Mouse (Mus musculus): ENCODE measurements around the gene Ecm1. TPM values are rescaled to one million over a fixed set of nuclear protein-coding genes. Genes with fewer than 3 reads are reported as not detected.

Ecm1 gene
- polyA plus RNA-seq, 1 experiment: 807 TPM

GRCm38 (mm10) chr3:95732297-95732696 is 7.1 kb downstream of the Ecm1 start:
- no peak for DNase-seq
- WGBS: 61% methylated on average over 9 of the region's 9 CpGs
- TF ChIP-seq CTCF (IDR thresholded peaks at IDR 0.05; ENCODE audit: insufficient read depth, low read length) (no peak), POLR2A (IDR thresholded peaks at IDR 0.05; ENCODE audit: borderline replicate concordance, extremely low read depth, low read depth, low read length) (no peak)

GRCm38 (mm10) chr3:95731802-95732201 is 7.6 kb downstream of the Ecm1 start:
- TF ChIP-seq POLR2A (IDR thresholded peaks at IDR 0.05; ENCODE audit: borderline replicate concordance, extremely low read depth, low read depth, low read length) (no peak), CTCF (IDR thresholded peaks at IDR 0.05; ENCODE audit: insufficient read depth, low read length) (0 out of 2 replicates have a peak, but pooled peaks have one; percentile 6)
- H3K4me3 ChIP-seq (replicated peaks; ENCODE audit: extremely low read depth, low read depth, low read length): no peak overlapping the region
- no peak for DNase-seq
- WGBS: 83% methylated on average over 4 of the region's 4 CpGs
- peaks cover 10% of the 10 kb centered on the region for H3K4me1 ChIP-seq (ENCODE audit: control insufficient read depth, insufficient read depth, low read length)

More at GRCm38 (mm10) chr3:95732297-95732696, 7.1 kb downstream of the Ecm1 start:
- Histone ChIP-seq H3K4me1 (ENCODE audit: control insufficient read depth, insufficient read depth, low read length) (peaks cover 10% of the 10 kb centered on the region), H3K4me3 (replicated peaks; ENCODE audit: extremely low read depth, low read depth, low read length) (peak overlapping the region; percentile 7)

GRCm38 (mm10) chr3:95730431-95730830 is 8.9 kb downstream of the Ecm1 start:
- Histone ChIP-seq H3K4me1 (ENCODE audit: control insufficient read depth, insufficient read depth, low read length) (peaks cover 10% of the 10 kb centered on the region), H3K4me3 (replicated peaks; ENCODE audit: extremely low read depth, low read depth, low read length) (no peak overlapping the region)
- 91% methylated on average over 7 of the region's 7 CpGs for WGBS
- TF ChIP-seq CTCF (IDR thresholded peaks at IDR 0.05; ENCODE audit: insufficient read depth, low read length) (no peak), POLR2A (IDR thresholded peaks at IDR 0.05; ENCODE audit: borderline replicate concordance, extremely low read depth, low read depth, low read length) (no peak)
- DNase-seq: no peak

- no peak for DNase-seq
- H3K4me3 ChIP-seq (replicated peaks; ENCODE audit: extremely low read depth, low read depth, low read length): no peak overlapping the region
- H3K4me1 ChIP-seq (ENCODE audit: control insufficient read depth, insufficient read depth, low read length): peaks cover 9% of the 10 kb centered on the region
- TF ChIP-seq CTCF (IDR thresholded peaks at IDR 0.05; ENCODE audit: insufficient read depth, low read length): no peak
- no peak for TF ChIP-seq POLR2A (IDR thresholded peaks at IDR 0.05; ENCODE audit: borderline replicate concordance, extremely low read depth, low read depth, low read length)
- 77% methylated on average over 2 of the region's 2 CpGs for WGBS
These were observed 10.5 kb downstream of the Ecm1 start for GRCm38 (mm10) chr3:95728906-95729305.

GRCm38 (mm10) chr3:95726696-95727358 is 12.5 kb downstream of the Ecm1 start:
- TF ChIP-seq POLR2A (IDR thresholded peaks at IDR 0.05; ENCODE audit: borderline replicate concordance, extremely low read depth, low read depth, low read length): no peak
- TF ChIP-seq CTCF (IDR thresholded peaks at IDR 0.05; ENCODE audit: insufficient read depth, low read length): no peak
- 46% methylated on average over 7 of the region's 7 CpGs for WGBS
- Histone ChIP-seq H3K4me1 (ENCODE audit: control insufficient read depth, insufficient read depth, low read length) (no peaks in the 10 kb centered on the region), H3K4me3 (replicated peaks; ENCODE audit: extremely low read depth, low read depth, low read length) (no peak overlapping the region)
- DNase-seq: no peak

GRCm38 (mm10) chr3:95725863-95726262 is 13.5 kb downstream of the Ecm1 start:
- WGBS: 81% methylated on average over 7 of the region's 7 CpGs
- Histone ChIP-seq H3K4me1 (ENCODE audit: control insufficient read depth, insufficient read depth, low read length) (no peaks in the 10 kb centered on the region), H3K4me3 (replicated peaks; ENCODE audit: extremely low read depth, low read depth, low read length) (no peak overlapping the region)
- no peak for TF ChIP-seq CTCF (IDR thresholded peaks at IDR 0.05; ENCODE audit: insufficient read depth, low read length)
- no peak for TF ChIP-seq POLR2A (IDR thresholded peaks at IDR 0.05; ENCODE audit: borderline replicate concordance, extremely low read depth, low read depth, low read length)
- DNase-seq: no peak

- TF ChIP-seq POLR2A (IDR thresholded peaks at IDR 0.05; ENCODE audit: borderline replicate concordance, extremely low read depth, low read depth, low read length) (no peak), CTCF (IDR thresholded peaks at IDR 0.05; ENCODE audit: insufficient read depth, low read length) (no peak)
- H3K4me3 ChIP-seq (replicated peaks; ENCODE audit: extremely low read depth, low read depth, low read length): no peak overlapping the region
- 51% methylated on average over 3 of the region's 3 CpGs for WGBS
- no peak for DNase-seq
- H3K4me1 ChIP-seq (ENCODE audit: control insufficient read depth, insufficient read depth, low read length): no peaks in the 10 kb centered on the region
These were observed 17.0 kb downstream of the Ecm1 start for GRCm38 (mm10) chr3:95722386-95722785.

- no peak overlapping the region for H3K4me3 ChIP-seq (replicated peaks; ENCODE audit: extremely low read depth, low read depth, low read length)
- no peaks in the 10 kb centered on the region for H3K4me1 ChIP-seq (ENCODE audit: control insufficient read depth, insufficient read depth, low read length)
- 93% methylated on average over 2 of the region's 2 CpGs for WGBS
- TF ChIP-seq CTCF (IDR thresholded peaks at IDR 0.05; ENCODE audit: insufficient read depth, low read length) (no peak), POLR2A (IDR thresholded peaks at IDR 0.05; ENCODE audit: borderline replicate concordance, extremely low read depth, low read depth, low read length) (no peak)
- no peak for DNase-seq
These were observed 21.2 kb downstream of the Ecm1 start for GRCm38 (mm10) chr3:95718153-95718552.

- WGBS: 67% methylated on average over 1 of the region's 1 CpGs
- no peaks in the 10 kb centered on the region for H3K4me1 ChIP-seq (ENCODE audit: control insufficient read depth, insufficient read depth, low read length)
- DNase-seq: no peak
- no peak overlapping the region for H3K4me3 ChIP-seq (replicated peaks; ENCODE audit: extremely low read depth, low read depth, low read length)
- TF ChIP-seq CTCF (IDR thresholded peaks at IDR 0.05; ENCODE audit: insufficient read depth, low read length) (no peak), POLR2A (IDR thresholded peaks at IDR 0.05; ENCODE audit: borderline replicate concordance, extremely low read depth, low read depth, low read length) (no peak)
These were observed 23.3 kb downstream of the Ecm1 start for GRCm38 (mm10) chr3:95716075-95716474.

GRCm38 (mm10) chr3:95709967-95710366 is 29.4 kb downstream of the Ecm1 start:
- H3K4me3 ChIP-seq (replicated peaks; ENCODE audit: extremely low read depth, low read depth, low read length): no peak overlapping the region
- H3K4me1 ChIP-seq (ENCODE audit: control insufficient read depth, insufficient read depth, low read length): no peaks in the 10 kb centered on the region
- TF ChIP-seq CTCF (IDR thresholded peaks at IDR 0.05; ENCODE audit: insufficient read depth, low read length) (no peak), POLR2A (IDR thresholded peaks at IDR 0.05; ENCODE audit: borderline replicate concordance, extremely low read depth, low read depth, low read length) (no peak)
- DNase-seq: no peak

All from lung, adult 2 months (tissue).